Mouse (Mus musculus) hindbrain, embryonic 16.5 days (tissue): ENCODE results near the gene H2-Q2. TPM values are rescaled to one million over a fixed set of nuclear protein-coding genes. Genes with fewer than 3 reads are reported as not detected.

Source experiments
- polyA plus RNA-seq: library from polyadenylated mRNA; unstranded; fragments of >200 nt; fragmentation: Nextera tagmentation; extraction: Ambion mirVana; gene quantifications from 2 replicates; pipeline ENCODE4 v1.2.1, GENCODE M21; 2015

H2-Q2 gene
- polyA plus RNA-seq, 1 experiment from 2014 or later, result 6.3 TPM

Other genes with a start within 250 kb of the H2-Q2 start
- gene Ly6g5c, start 234.0 kb upstream of the H2-Q2 start, polyA plus RNA-seq, result not detected in 2 replicates
- 0.93 and 1.5 TPM in 2 replicates for gene Ly6g5b, start 226.8 kb upstream of the H2-Q2 start, polyA plus RNA-seq
- gene Gpank1, start 220.8 kb upstream of the H2-Q2 start, polyA plus RNA-seq, result 20.7 and 23.7 TPM in 2 replicates
- 319 and 346 TPM in 2 replicates for gene Csnk2b, start 220.2 kb upstream of the H2-Q2 start, polyA plus RNA-seq
- gene D17H6S53E, start 215.9 kb upstream of the H2-Q2 start, polyA plus RNA-seq, result 8.9 TPM in 2 replicates
- not detected in 2 replicates for gene Apom, start 210.2 kb upstream of the H2-Q2 start, polyA plus RNA-seq
- 50.9 and 65.2 TPM in 2 replicates for gene Bag6, start 207.1 kb upstream of the H2-Q2 start, polyA plus RNA-seq
- 138 and 153 TPM in 2 replicates for gene Prrc2a, start 177.3 kb upstream of the H2-Q2 start, polyA plus RNA-seq
- 5.6 and 10.1 TPM in 2 replicates for gene Aif1, start 166.2 kb upstream of the H2-Q2 start, polyA plus RNA-seq
- gene Lst1, start 153.8 kb upstream of the H2-Q2 start, polyA plus RNA-seq, result 4.8 and 7.3 TPM in 2 replicates
- 1.1 and 1.2 TPM in 2 replicates for gene Ltb, start 147.8 kb upstream of the H2-Q2 start, polyA plus RNA-seq
- gene Tnf, start 140.2 kb upstream of the H2-Q2 start, polyA plus RNA-seq, result not detected in 2 replicates
- gene Lta, start 136.9 kb upstream of the H2-Q2 start, polyA plus RNA-seq, result 0.37 and 0.80 TPM in 2 replicates
- gene Gm16181, start 121.4 kb upstream of the H2-Q2 start, polyA plus RNA-seq, result 0.34 and 0.45 TPM in 2 replicates
- gene Atp6v1g2, start 108.6 kb upstream of the H2-Q2 start, polyA plus RNA-seq, result 140 and 151 TPM in 2 replicates
- 9.8 and 10.1 TPM in 2 replicates for gene Nfkbil1, start 106.5 kb upstream of the H2-Q2 start, polyA plus RNA-seq
- gene Ddx39b, start 100.5 kb upstream of the H2-Q2 start, polyA plus RNA-seq, result 331 and 355 TPM in 2 replicates
- 125 and 134 TPM in 2 replicates for gene H2-D1, start 79.5 kb upstream of the H2-Q2 start, polyA plus RNA-seq
- gene H2-Q1, start 21.8 kb upstream of the H2-Q2 start, polyA plus RNA-seq, result 0.64 and 0.67 TPM in 2 replicates
- 0.89 TPM in 2 replicates for gene H2-Q4, start 37.4 kb downstream of the H2-Q2 start, polyA plus RNA-seq
- gene H2-Q6, start 82.6 kb downstream of the H2-Q2 start, polyA plus RNA-seq, result 1.1 and 1.2 TPM in 2 replicates
- gene H2-Q7, start 96.9 kb downstream of the H2-Q2 start, polyA plus RNA-seq, result 4.3 and 4.8 TPM in 2 replicates
- gene H2-Q10, start 127.8 kb downstream of the H2-Q2 start, polyA plus RNA-seq, result 0.11 and 0.21 TPM in 2 replicates
- not detected in 2 replicates for gene Pou5f1, start 163.8 kb downstream of the H2-Q2 start, polyA plus RNA-seq
- 16.4 and 21.2 TPM in 2 replicates for gene Tcf19, start 174.6 kb downstream of the H2-Q2 start, polyA plus RNA-seq
- 5.8 and 6.3 TPM in 2 replicates for gene Cchcr1, start 174.9 kb downstream of the H2-Q2 start, polyA plus RNA-seq
- 0.94 and 1.1 TPM in 2 replicates for gene Psors1c2, start 191.0 kb downstream of the H2-Q2 start, polyA plus RNA-seq
- gene Cdsn, start 209.9 kb downstream of the H2-Q2 start, polyA plus RNA-seq, result 0.19 and 0.28 TPM in 2 replicates
- gene 2300002M23Rik, start 225.2 kb downstream of the H2-Q2 start, polyA plus RNA-seq, result 0.11 and 0.12 TPM in 2 replicates